Mouse (Mus musculus) testis, adult 2 months (tissue): ENCODE measurements around the gene Gpr87.

Source experiments
- CTCF ChIP-seq: fragments of 200-500 bp; IDR thresholded peaks from 2 replicates; pipeline ENCODE4 v1.5.1; 2012; ENCODE audit warnings: low read depth, mild to moderate bottlenecking, inconsistent platforms, low read length, moderate library complexity; ENCODE audit not compliant: control insufficient read depth, insufficient read depth, insufficient replicate concordance
- POLR2A ChIP-seq: fragments of 200-500 bp; IDR thresholded peaks from 2 replicates; pipeline ENCODE4 v1.6.1; 2012; ENCODE audit warnings: low read depth, mild to moderate bottlenecking, inconsistent platforms, low read length, moderate library complexity; ENCODE audit not compliant: control insufficient read depth

DNA sequence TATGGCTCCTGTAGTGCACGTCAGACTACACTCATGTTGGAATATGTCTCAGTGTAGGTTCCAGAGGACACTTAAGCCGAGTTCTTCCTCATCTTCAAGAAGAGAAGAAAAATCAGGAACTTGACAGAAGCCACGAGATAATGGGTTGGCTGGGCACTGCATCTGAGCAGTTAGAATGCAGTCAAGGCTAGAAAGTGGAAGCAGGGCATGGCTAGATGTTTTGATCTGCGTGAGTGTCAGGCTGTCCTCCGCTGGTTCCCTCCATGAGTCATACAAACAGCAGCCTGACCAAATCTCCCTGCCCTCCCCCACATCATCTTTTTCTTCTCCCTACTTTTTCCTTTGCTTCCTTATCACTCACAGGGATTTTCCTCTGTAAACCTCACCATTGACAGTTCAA, 41.5 kb downstream of the Gpr87 start, which contains the start of gene P2ry14:
- TF ChIP-seq POLR2A (no peak), CTCF (no peak)
